Mouse (Mus musculus): ENCODE measurements around the gene Vmp1.

- no peak for TF ChIP-seq CTCF (IDR thresholded peaks at IDR 0.05; ENCODE audit: borderline replicate concordance, insufficient read depth, low read length)
- TF ChIP-seq POLR2A (IDR thresholded peaks at IDR 0.05; ENCODE audit: low read depth, low read length) = no peak
Measured at GRCm38 (mm10) chr11:86540476-86540845, 143.2 kb downstream of the Vmp1 start.
